Mouse (Mus musculus) layer of hippocampus, adult 18-20 months (tissue): ENCODE results near the gene Efemp2. TPM values are rescaled to one million over a fixed set of nuclear protein-coding genes. Genes with fewer than 3 reads are reported as not detected.

Experiments used
- DNase-seq, 2 experiments: peaks; one replicate each; pipeline ENCODE4 v3.0.0; 2022; ENCODE audit warnings: low spot score in 2 of 2
- long read RNA-seq: library from polyadenylated mRNA; stranded (forward); transcript quantifications from one replicate; pipeline ENCODE4 v2.0.0, GENCODE M21; 2021
- total RNA-seq, 2 experiments: library from RNA; stranded (reverse); gene quantifications; 2 replicates each; pipeline ENCODE4 v1.2.3; 2021

Gene Efemp2
- 10 to 100 TPM; 11.6 to 13.1 TPM for total RNA-seq
- long read RNA-seq, transcript Efemp2-204 (11 exons, 1,557 nt), result major isoform, 5 of 12 reads
- long read RNA-seq, partial matches to known transcripts, result 1 of 12 reads
- long read RNA-seq, other reads (novel, unspliced or antisense), result 5 of 12 reads

DNA sequence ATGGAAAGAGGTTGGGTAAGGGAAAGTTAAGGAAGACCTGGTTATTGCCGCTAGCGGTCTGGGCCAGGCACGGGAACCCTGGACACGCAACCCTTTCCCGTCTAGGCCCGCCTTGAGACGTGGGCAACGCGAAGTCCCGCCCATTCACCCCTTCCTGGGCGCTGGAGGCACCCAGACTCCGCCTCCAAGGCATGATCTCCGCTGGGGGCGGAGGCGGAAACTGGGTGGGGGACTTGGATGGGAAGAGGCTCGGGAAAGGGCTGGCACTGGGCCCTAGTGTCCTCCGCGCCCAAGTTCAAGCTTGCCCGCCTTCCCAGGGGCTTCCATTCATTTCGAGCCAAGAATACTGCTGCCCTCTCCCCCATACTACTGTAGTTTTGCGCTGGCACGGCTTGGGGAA, at the start of gene Efemp2:
Gene Efemp2, plus strand, starts transcription at position 235 of the 400 bp plus-strand sequence.
- no peak for DNase-seq

- no peak for DNase-seq
Observed at GRCm38 (mm10) chr19:5424092-5424781, 49.5 kb upstream of the Efemp2 start.

DNA sequence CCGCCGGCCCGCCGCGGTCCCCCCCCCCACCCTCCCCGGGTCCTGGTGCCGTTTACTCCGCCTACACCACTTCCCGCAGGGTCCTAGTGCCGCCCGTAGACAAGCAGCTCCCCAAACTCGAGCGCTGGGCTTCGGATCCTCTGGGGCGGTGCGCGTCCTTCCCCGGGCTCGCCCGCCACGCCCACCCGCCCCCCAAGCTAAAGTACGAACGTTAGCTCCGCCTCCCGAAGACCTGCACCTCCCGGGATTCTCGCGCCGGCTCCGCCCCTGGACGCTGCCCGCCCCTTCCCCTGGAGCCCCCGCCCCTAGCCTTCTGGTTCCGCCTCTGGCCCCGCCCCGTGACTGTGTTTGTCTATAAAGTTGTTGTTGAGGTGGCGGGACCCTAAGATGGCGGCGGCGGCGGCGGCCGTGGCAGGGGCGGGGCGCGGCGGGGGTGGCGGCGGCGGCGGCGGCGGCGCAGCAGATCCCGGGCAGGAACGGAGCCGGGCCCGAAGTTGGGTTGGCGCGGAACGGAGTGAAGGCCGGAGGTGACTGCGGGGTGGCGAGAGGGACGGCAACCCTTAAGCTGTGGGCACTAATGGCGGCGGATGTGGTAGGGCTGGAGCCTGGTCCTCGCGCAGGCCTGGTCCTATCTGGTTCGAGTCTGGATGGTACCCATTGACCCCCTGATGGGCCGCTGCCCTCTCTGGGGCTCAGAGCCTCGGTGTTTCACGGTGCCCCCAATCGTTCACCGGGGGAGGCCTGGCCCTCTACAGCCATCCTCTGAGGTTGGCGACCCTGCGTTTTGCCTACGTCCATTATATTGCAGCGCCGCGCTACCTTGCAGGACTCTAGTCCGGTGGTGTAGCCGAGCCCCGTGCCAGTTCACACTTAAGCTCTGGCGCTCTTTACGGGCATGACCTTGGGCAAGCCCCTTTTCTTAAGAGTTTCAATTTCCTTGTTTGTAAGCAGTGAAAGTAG, 48.7 kb upstream of the Efemp2 start, which contains the start of the genes Drap1 and AI837181:
Gene Drap1, minus strand, starts transcription at position 198 of the 960 bp plus-strand sequence.
Gene AI837181, plus strand, starts transcription at position 363 of the 960 bp plus-strand sequence.
- DNase-seq, result peak; percentile 89 to 94

- DNase-seq, result no peak
Observed at GRCm38 (mm10) chr19:5425906-5426565, 47.7 kb upstream of the Efemp2 start.

- no peak for DNase-seq
Observed at GRCm38 (mm10) chr19:5426640-5427290, 47.0 kb upstream of the Efemp2 start.

- no peak for DNase-seq
Observed at GRCm38 (mm10) chr19:5428083-5428482, 45.7 kb upstream of the Efemp2 start.

DNA sequence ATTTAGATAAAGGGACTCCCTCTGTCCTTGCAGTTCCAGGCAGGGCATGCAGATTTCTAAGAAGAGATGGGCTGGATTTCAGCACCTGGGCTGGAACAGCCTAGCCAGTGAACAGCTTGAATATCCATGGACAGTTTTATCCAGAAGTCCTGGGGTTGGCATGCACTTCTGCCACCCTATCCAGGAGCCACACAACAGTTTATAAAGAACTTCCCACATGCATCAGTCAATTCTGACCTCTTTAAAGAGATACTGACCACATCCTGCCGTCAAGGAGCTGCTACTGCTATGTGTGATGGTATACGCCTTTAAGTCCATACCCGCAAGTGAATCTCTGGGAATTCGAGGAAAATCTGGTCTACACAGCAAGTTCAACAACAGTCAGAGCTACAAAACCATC, 44.5 kb upstream of the Efemp2 start:
- DNase-seq, result no peak

GRCm38 (mm10) chr19:5429806-5430205, 43.9 kb upstream of the Efemp2 start:
- no peak for DNase-seq

- DNase-seq, result no peak
Observed at GRCm38 (mm10) chr19:5430408-5430807, 43.3 kb upstream of the Efemp2 start.

DNA sequence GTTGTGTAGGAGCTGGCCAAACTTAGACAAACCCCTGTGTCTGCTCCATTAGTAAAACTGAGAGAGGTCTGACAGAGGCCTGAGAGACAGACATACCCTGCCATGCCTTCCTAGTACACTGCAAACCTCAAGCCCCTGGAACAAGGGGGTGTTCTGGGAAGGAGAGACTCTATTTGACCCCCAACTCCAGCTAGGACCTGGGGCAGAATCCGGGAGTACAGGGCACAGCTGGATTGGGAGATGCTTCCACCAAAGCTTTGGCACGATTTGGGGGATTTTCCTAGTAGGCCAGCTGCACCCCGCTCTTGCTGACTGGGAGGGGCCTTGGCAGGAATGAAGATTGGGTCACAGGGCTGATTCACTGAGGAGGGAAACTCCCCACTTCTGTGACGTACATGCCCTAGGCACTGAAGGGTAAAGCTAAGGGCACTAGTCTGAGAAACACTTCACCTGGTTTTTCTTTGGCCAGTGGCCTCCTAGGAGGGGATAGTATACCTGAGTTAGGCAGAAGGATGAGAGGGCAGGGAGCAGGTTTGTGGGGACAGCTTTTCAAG, 41.8 kb upstream of the Efemp2 start:
- no peak for DNase-seq

DNA sequence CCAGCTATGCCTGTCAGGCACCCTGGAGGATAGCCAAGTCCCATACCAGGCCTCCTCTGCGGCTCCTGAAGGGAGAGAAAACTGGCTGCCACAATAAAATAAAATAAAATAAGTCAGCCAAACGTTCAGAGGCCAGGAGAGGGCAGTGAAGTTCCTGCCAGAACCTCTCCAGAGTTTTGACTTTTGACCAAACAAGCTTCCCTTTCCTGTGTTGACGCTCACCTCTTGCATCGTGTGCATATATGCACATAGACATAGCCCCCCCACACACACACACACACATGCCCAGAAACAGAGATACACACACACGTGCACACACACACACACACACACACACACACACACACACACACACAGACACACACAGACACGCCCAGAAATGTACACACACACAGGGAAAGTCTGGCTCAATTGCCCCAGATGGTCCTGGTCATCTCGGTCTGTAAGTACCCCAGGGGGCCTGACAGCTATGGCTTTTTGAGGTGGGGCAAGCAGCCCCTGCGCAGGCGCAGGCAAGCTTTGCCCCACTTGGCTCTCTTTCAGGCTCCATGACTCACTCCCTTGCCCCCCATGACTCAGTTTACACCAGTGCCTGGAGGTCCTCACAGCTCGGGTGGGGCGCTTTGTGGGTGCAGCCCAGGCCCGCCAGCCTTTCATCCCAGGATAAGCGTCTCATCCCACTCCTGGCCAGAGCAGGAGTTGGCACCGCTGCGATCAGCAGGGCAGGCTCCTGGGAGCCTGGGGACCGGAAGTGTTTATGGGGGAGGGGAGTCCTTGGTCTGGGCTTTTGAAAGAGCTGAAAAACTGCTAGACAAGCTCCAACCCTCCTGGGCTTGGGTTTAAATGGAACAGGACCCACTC, 40.5 kb upstream of the Efemp2 start:
- DNase-seq, result no peak

GRCm38 (mm10) chr19:5433951-5434350, 39.8 kb upstream of the Efemp2 start:
- DNase-seq, result no peak

- no peak for DNase-seq
Observed at GRCm38 (mm10) chr19:5444371-5444908, 29.3 kb upstream of the Efemp2 start.

- no peak for DNase-seq
Observed at GRCm38 (mm10) chr19:5444954-5445353, 28.8 kb upstream of the Efemp2 start.

- no peak for DNase-seq
Observed at GRCm38 (mm10) chr19:5445747-5446146, 28.0 kb upstream of the Efemp2 start.

DNA sequence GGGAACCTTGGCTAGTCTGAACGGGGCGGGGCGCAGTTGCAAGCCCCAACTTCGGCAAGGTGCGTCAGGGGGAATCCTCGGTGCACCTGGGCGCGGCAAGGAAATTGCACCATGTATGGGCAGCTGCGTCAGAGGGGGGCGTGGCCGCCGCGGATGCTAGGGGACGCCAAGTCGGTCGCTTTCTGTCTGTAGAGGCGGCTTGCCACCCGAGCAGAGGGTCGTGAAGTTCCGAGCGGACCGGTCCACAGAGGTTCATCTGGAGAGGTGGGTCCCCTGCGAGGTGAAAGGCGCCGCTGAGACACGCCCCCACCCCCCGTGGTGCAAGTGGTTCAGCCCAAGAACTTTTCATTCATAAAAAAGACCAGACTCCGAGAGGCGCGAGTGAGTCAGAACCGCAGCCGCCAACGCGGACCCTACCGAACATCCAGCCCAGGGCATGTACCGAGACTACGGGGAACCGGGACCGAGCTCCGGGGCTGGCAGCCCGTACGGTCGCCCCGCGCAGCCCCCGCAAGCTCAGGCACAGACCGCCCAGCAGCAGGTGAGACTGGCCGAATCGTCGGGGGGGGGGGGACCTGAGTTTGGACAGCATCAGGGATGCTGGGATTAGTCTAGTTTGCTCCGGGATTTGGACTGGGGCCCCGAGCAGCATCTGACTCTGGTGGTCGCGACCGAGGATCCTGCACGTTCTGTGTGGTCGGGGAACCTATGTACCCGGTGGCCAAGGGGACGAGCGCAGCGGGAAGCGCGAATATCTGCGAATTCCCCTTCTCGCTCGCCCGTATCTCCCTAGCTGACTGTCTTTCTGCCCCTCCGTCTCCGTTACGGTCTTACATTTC, 26.0 kb upstream of the Efemp2 start, which contains the start of gene Fosl1:
Gene Fosl1, plus strand, starts transcription at position 33 of the 839 bp plus-strand sequence.
- DNase-seq, result peak in 1 of 2 experiments; percentile 67

GRCm38 (mm10) chr19:5448354-5449150, 25.2 kb upstream of the Efemp2 start:
- no peak for DNase-seq
